Mouse (Mus musculus): ENCODE data around the gene Slc39a11. TPM values are rescaled to one million over a fixed set of nuclear protein-coding genes. Genes with fewer than 3 reads are reported as not detected.

Slc39a11 gene
- polyA plus RNA-seq, 1 experiment from 2014 or later = 20.4 TPM

GRCm38 (mm10) chr11:113276518-113276917, 373.4 kb downstream of the Slc39a11 start:
- H3K9me3 ChIP-seq (replicated peaks) = no peaks in the 10 kb centered on the region
- no peak overlapping the region for H3K27ac ChIP-seq (replicated peaks)
- WGBS = 94% methylated on average over 8 of the region's 8 CpGs
- DNase-seq (ENCODE audit: low spot score) = no peak
- H3K4me3 ChIP-seq = no peak overlapping the region
- no peaks in the 10 kb centered on the region for H3K36me3 ChIP-seq
- peaks cover 18% of the 10 kb centered on the region for H3K4me1 ChIP-seq
- peaks cover 7% of the 10 kb centered on the region; the same call in 1 of the 2 replicates for H3K27me3 ChIP-seq (ENCODE audit: low read depth, poor library complexity, severe bottlenecking)

- Histone ChIP-seq H3K4me1 (peaks cover 18% of the 10 kb centered on the region), H3K9me3 (replicated peaks) (no peaks in the 10 kb centered on the region), H3K4me3 (no peak overlapping the region), H3K36me3 (no peaks in the 10 kb centered on the region), H3K27ac (replicated peaks) (no peak overlapping the region), H3K27me3 (ENCODE audit: low read depth, poor library complexity, severe bottlenecking) (no peaks in the 10 kb centered on the region; the same call in 1 of the 2 replicates)
- 91% methylated on average over 8 of the region's 8 CpGs for WGBS
- DNase-seq (ENCODE audit: low spot score) = no peak
Measured at GRCm38 (mm10) chr11:113274037-113274436, 375.8 kb downstream of the Slc39a11 start.

GRCm38 (mm10) chr11:113271857-113272256, 378.0 kb downstream of the Slc39a11 start:
- no peaks in the 10 kb centered on the region; the same call in 1 of the 2 replicates for H3K27me3 ChIP-seq (ENCODE audit: low read depth, poor library complexity, severe bottlenecking)
- no peak overlapping the region for H3K4me3 ChIP-seq
- H3K4me1 ChIP-seq = peaks cover 7% of the 10 kb centered on the region
- WGBS = 83% methylated on average over 6 of the region's 6 CpGs
- DNase-seq (ENCODE audit: low spot score) = no peak
- no peak overlapping the region for H3K27ac ChIP-seq (replicated peaks)
- H3K36me3 ChIP-seq = no peaks in the 10 kb centered on the region
- no peaks in the 10 kb centered on the region for H3K9me3 ChIP-seq (replicated peaks)

GRCm38 (mm10) chr11:113268831-113269319, 381.0 kb downstream of the Slc39a11 start:
- no peak overlapping the region for H3K27ac ChIP-seq (replicated peaks)
- DNase-seq (ENCODE audit: low spot score) = no peak
- H3K4me1 ChIP-seq = peaks cover 11% of the 10 kb centered on the region
- no peaks in the 10 kb centered on the region; the same call in 1 of the 2 replicates for H3K27me3 ChIP-seq (ENCODE audit: low read depth, poor library complexity, severe bottlenecking)
- WGBS = 93% methylated on average over 8 of the region's 8 CpGs
- H3K9me3 ChIP-seq (replicated peaks) = no peaks in the 10 kb centered on the region
- no peak overlapping the region for H3K4me3 ChIP-seq
- no peaks in the 10 kb centered on the region for H3K36me3 ChIP-seq

GRCm38 (mm10) chr11:113267516-113268230, 382.2 kb downstream of the Slc39a11 start:
- H3K4me3 ChIP-seq = no peak overlapping the region
- DNase-seq (ENCODE audit: low spot score) = no peak
- H3K9me3 ChIP-seq (replicated peaks) = no peaks in the 10 kb centered on the region
- 88% methylated on average over 17 of the region's 17 CpGs for WGBS
- peaks cover 14% of the 10 kb centered on the region for H3K4me1 ChIP-seq
- H3K27ac ChIP-seq (replicated peaks) = no peak overlapping the region
- H3K27me3 ChIP-seq (ENCODE audit: low read depth, poor library complexity, severe bottlenecking) = no peaks in the 10 kb centered on the region
- no peaks in the 10 kb centered on the region for H3K36me3 ChIP-seq

- H3K27me3 ChIP-seq (ENCODE audit: low read depth, poor library complexity, severe bottlenecking) = 0 out of 2 replicates have a peak, but pooled peaks cover 9% of the 10 kb centered on the region
- peaks cover 21% of the 10 kb centered on the region for H3K4me1 ChIP-seq
- H3K27ac ChIP-seq (replicated peaks) = no peak overlapping the region
- no peak overlapping the region for H3K4me3 ChIP-seq
- H3K36me3 ChIP-seq = no peaks in the 10 kb centered on the region
- 61% methylated on average over 4 of the region's 4 CpGs for WGBS
- no peak for DNase-seq (ENCODE audit: low spot score)
- H3K9me3 ChIP-seq (replicated peaks) = no peaks in the 10 kb centered on the region
Measured at GRCm38 (mm10) chr11:113266706-113267105, 383.2 kb downstream of the Slc39a11 start.

GRCm38 (mm10) chr11:113265567-113265966, 384.3 kb downstream of the Slc39a11 start:
- Histone ChIP-seq H3K27ac (replicated peaks) (no peak overlapping the region), H3K36me3 (no peaks in the 10 kb centered on the region)
- WGBS = 86% methylated on average over 3 of the region's 3 CpGs

GRCm38 (mm10) chr11:113263971-113264370, 385.9 kb downstream of the Slc39a11 start:
- 87% methylated on average over 7 of the region's 7 CpGs for WGBS
- Histone ChIP-seq H3K27me3 (ENCODE audit: low read depth, poor library complexity, severe bottlenecking) (0 out of 2 replicates have a peak, but pooled peaks cover 9% of the 10 kb centered on the region), H3K27ac (replicated peaks) (no peak overlapping the region), H3K36me3 (no peaks in the 10 kb centered on the region), H3K4me3 (no peak overlapping the region), H3K9me3 (replicated peaks) (no peaks in the 10 kb centered on the region), H3K4me1 (peaks cover 36% of the 10 kb centered on the region)
- DNase-seq (ENCODE audit: low spot score) = no peak

More at GRCm38 (mm10) chr11:113265567-113265966, 384.3 kb downstream of the Slc39a11 start:
- DNase-seq (ENCODE audit: low spot score) = no peak
- Histone ChIP-seq H3K4me3 (no peak overlapping the region), H3K4me1 (peaks cover 26% of the 10 kb centered on the region), H3K9me3 (replicated peaks) (no peaks in the 10 kb centered on the region), H3K27me3 (ENCODE audit: low read depth, poor library complexity, severe bottlenecking) (0 out of 2 replicates have a peak, but pooled peaks cover 9% of the 10 kb centered on the region)

- WGBS = 52% methylated on average over 8 of the region's 8 CpGs
- H3K4me3 ChIP-seq = no peak overlapping the region
- H3K27ac ChIP-seq (replicated peaks) = no peak overlapping the region; the same call in 1 of the 2 replicates
- H3K9me3 ChIP-seq (replicated peaks) = no peaks in the 10 kb centered on the region
- H3K4me1 ChIP-seq = peaks cover 46% of the 10 kb centered on the region
- H3K27me3 ChIP-seq (ENCODE audit: low read depth, poor library complexity, severe bottlenecking) = 0 out of 2 replicates have a peak, but pooled peaks cover 9% of the 10 kb centered on the region
- no peak for DNase-seq (ENCODE audit: low spot score)
- H3K36me3 ChIP-seq = no peaks in the 10 kb centered on the region
Measured at GRCm38 (mm10) chr11:113262062-113262461, 387.8 kb downstream of the Slc39a11 start.

GRCm38 (mm10) chr11:113261421-113261820, 388.5 kb downstream of the Slc39a11 start:
- H3K4me1 ChIP-seq = peaks cover 42% of the 10 kb centered on the region
- no peak overlapping the region for H3K27ac ChIP-seq (replicated peaks)
- WGBS = 83% methylated on average over 4 of the region's 4 CpGs
- H3K9me3 ChIP-seq (replicated peaks) = no peaks in the 10 kb centered on the region
- H3K36me3 ChIP-seq = no peaks in the 10 kb centered on the region
- no peak overlapping the region for H3K4me3 ChIP-seq
- DNase-seq (ENCODE audit: low spot score) = no peak
- peaks cover 14% of the 10 kb centered on the region; the same call in 1 of the 2 replicates for H3K27me3 ChIP-seq (ENCODE audit: low read depth, poor library complexity, severe bottlenecking)

- peaks cover 23% of the 10 kb centered on the region for H3K27me3 ChIP-seq (ENCODE audit: low read depth, poor library complexity, severe bottlenecking)
- peaks cover 54% of the 10 kb centered on the region for H3K4me1 ChIP-seq
- no peaks in the 10 kb centered on the region for H3K36me3 ChIP-seq
- no peak for DNase-seq (ENCODE audit: low spot score)
- H3K4me3 ChIP-seq = no peak overlapping the region
- H3K9me3 ChIP-seq (replicated peaks) = no peaks in the 10 kb centered on the region
- 88% methylated on average over 14 of the region's 14 CpGs for WGBS
- H3K27ac ChIP-seq (replicated peaks) = no peak overlapping the region
Measured at GRCm38 (mm10) chr11:113259712-113260382, 390.0 kb downstream of the Slc39a11 start.

- Histone ChIP-seq H3K4me1 (peaks cover 68% of the 10 kb centered on the region), H3K27ac (replicated peaks) (no peak overlapping the region), H3K36me3 (no peaks in the 10 kb centered on the region), H3K27me3 (ENCODE audit: low read depth, poor library complexity, severe bottlenecking) (peaks cover 37% of the 10 kb centered on the region), H3K4me3 (no peak overlapping the region), H3K9me3 (replicated peaks) (no peaks in the 10 kb centered on the region)
- WGBS = 86% methylated on average over 6 of the region's 6 CpGs
- DNase-seq (ENCODE audit: low spot score) = no peak
Measured at GRCm38 (mm10) chr11:113258016-113258415, 391.9 kb downstream of the Slc39a11 start.

- peak; percentile 21 for DNase-seq (ENCODE audit: low spot score)
- Histone ChIP-seq H3K36me3 (no peaks in the 10 kb centered on the region), H3K9me3 (replicated peaks) (no peaks in the 10 kb centered on the region; the same call in 1 of the 2 replicates), H3K27ac (replicated peaks) (peak overlapping the region; percentile 64), H3K4me3 (no peak overlapping the region), H3K4me1 (peaks cover 44% of the 10 kb centered on the region), H3K27me3 (ENCODE audit: low read depth, poor library complexity, severe bottlenecking) (peaks cover 34% of the 10 kb centered on the region)
- WGBS = 40% methylated on average over 6 of the region's 6 CpGs
Measured at GRCm38 (mm10) chr11:113254653-113255052, 395.2 kb downstream of the Slc39a11 start.
